Mouse (Mus musculus) limb, embryonic 14.5 days (tissue): ENCODE measurements around the gene Ghrhr. TPM values are rescaled to one million over a fixed set of nuclear protein-coding genes. Genes with fewer than 3 reads are reported as not detected.
A peak's percentile ranks its signal among the peaks of the same experiment; 100 is the strongest.

ENCODE experiments used
- ATAC-seq: fragments of 200-750 bp; cut with Nextera tagmentation; 2 replicates; pipeline ENCODE4 v1.8.0; 2017; ENCODE audit warnings: low read depth, moderate number of reproducible peaks, moderate TSS enrichment; ENCODE audit not compliant: low FRiP score
- DNase-seq: peaks from one replicate; pipeline ENCODE4 v3.0.0-alpha.2; 2015; ENCODE audit warnings: low spot score
- H3K27ac ChIP-seq: fragments of 300-500 bp; sonication (generic); replicated peaks from 2 replicates; pipeline ENCODE4 v1.5.1; 2014; ENCODE audit warnings: low read depth, mild to moderate bottlenecking, low read length, moderate library complexity, mixed read lengths
- H3K27me3 ChIP-seq: fragments of 300-500 bp; sonication (generic); 2 replicates; pipeline ENCODE4 v1.6.1; 2014; ENCODE audit warnings: low read length, mixed read lengths; ENCODE audit not compliant: control insufficient read depth, insufficient read depth
- H3K36me3 ChIP-seq: fragments of 300-500 bp; sonication (generic); 2 replicates; pipeline ENCODE4 v1.6.1; 2014; ENCODE audit warnings: mild to moderate bottlenecking, low read length, moderate library complexity, mixed read lengths; ENCODE audit not compliant: control insufficient read depth, insufficient read depth
- H3K4me1 ChIP-seq: fragments of 300-500 bp; sonication (generic); 2 replicates; pipeline ENCODE4 v1.6.1; 2014; ENCODE audit warnings: antibody characterized with exemption, low read length, mixed read lengths; ENCODE audit not compliant: control insufficient read depth, insufficient read depth
- H3K4me2 ChIP-seq: fragments of 300-500 bp; sonication (generic); replicated peaks from 2 replicates; pipeline ENCODE4 v1.6.1; 2014; ENCODE audit warnings: low read depth, mild to moderate bottlenecking, low read length, moderate library complexity; ENCODE audit not compliant: severe bottlenecking
- H3K4me3 ChIP-seq: fragments of 300-500 bp; sonication (generic); replicated peaks from 2 replicates; pipeline ENCODE4 v1.5.1; 2014; ENCODE audit warnings: low read length
- H3K9ac ChIP-seq: fragments of 300-500 bp; sonication (generic); 2 replicates; pipeline ENCODE4 v1.6.1; 2014; ENCODE audit warnings: mild to moderate bottlenecking, low read depth, low read length, moderate library complexity; ENCODE audit not compliant: severe bottlenecking
- H3K9me3 ChIP-seq: fragments of 300-500 bp; sonication (generic); 2 replicates; pipeline ENCODE4 v1.6.1; 2016; ENCODE audit warnings: low read length; ENCODE audit not compliant: control insufficient read depth
- POLR2A ChIP-seq: fragments of 200-500 bp; IDR thresholded peaks from 2 replicates; pipeline ENCODE4 v1.8.0; 2012; ENCODE audit warnings: inconsistent platforms, mild to moderate bottlenecking, moderate library complexity, borderline replicate concordance; ENCODE audit not compliant: insufficient read depth, insufficient read length; ENCODE audit errors: extremely low read depth
- WGBS: fragments of 180-500 bp; shearing (Covaris S2); extraction: QIAGEN DNeasy Blood & Tissue Kit; methylation state at CpG from one replicate; pipeline ENCODE4 v1.1.7; 2014; 5-methylcytosine and 5-hydroxymethylcytosine counted together
- polyA plus RNA-seq, 2 experiments: library from polyadenylated mRNA; depleted of rRNA in 1 of 2; stranded (reverse) in 1 of 2; unstranded in 1 of 2; fragments of >200 nt; fragmentation: Nextera tagmentation in 1 of 2; extraction: Ambion mirVana in 1 of 2; gene quantifications; 2 replicates each; pipeline versions ENCODE4 v1.2.1 to v1.2.3; 2012 to 2014

Gene Ghrhr
- polyA plus RNA-seq, 2 experiments: not detected

DNA sequence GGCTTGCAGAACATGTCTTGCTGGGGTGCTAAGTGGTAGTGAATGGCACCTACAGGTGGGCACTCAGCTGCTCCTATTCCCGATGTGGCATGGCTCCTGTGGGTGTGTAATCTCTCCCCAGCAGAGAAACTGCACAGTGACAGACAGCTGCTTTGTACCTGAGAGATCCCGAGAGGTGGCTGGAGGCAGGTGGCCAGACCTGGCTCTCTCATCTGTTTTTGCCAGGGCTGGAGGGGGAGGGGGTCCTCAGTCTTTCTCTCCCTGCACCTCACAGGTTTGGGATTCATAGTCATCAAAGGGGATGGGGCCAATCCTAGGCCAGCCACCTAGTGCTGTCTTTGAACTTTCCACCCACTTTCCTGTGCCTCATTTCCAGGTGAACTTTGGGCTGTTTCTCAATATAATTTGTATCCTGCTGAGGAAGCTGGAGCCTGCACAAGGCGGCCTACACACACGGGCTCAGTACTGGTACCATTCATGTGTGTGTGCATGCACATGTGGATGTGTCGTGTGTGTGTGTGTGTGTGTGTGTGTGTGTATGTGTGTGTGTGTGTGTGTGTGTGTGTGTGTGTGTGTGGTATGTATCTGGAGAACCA is 8.4 kb downstream of the Ghrhr start:
- no peaks in the 10 kb centered on the region for H3K9me3 ChIP-seq
- H3K4me1 ChIP-seq: no peaks in the 10 kb centered on the region
- no peak overlapping the region for H3K27ac ChIP-seq
- 65% methylated on average over 5 of the region's 5 CpGs for WGBS
- ATAC-seq: no peak
- H3K4me3 ChIP-seq: no peak overlapping the region
- no peak for TF ChIP-seq POLR2A
- H3K27me3 ChIP-seq: no peaks in the 10 kb centered on the region
- no peaks in the 10 kb centered on the region for H3K36me3 ChIP-seq
- H3K9ac ChIP-seq: no peak overlapping the region
- H3K4me2 ChIP-seq: no peak overlapping the region
- DNase-seq: no peak

DNA sequence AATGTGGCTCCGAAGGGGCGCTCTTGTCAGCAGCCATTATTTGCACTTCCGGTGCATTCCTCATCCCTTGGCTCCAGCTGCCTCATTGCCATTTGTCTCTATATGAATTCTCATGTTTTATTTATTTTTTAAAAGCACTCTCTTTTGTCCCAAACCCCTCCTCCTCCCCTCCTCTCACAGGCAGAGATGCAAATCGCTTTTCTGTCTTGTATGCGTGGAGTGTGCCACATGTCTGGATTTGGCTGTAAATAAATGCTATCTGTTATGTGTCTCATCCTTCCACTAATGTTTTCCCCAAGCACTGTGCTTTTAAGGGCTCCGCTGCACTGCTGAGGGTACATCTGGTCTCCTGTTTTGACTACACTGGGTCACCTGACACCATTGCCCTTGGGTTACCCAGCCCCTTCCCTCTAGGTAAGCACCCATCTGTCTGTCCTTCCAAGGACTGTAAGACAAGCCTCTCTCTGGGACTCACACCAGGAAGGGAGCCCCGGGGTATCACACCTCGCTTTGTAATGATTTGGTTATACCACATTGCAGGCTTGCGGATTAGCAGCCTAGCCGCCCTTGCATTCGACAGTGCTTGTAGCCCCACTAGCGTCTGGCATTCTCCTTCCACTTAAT is 12.6 kb downstream of the Ghrhr start:
- no peaks in the 10 kb centered on the region for H3K9me3 ChIP-seq
- H3K4me3 ChIP-seq: no peak overlapping the region
- H3K27ac ChIP-seq: no peak overlapping the region
- DNase-seq: no peak
- 35% methylated on average over 12 of the region's 12 CpGs for WGBS
- H3K36me3 ChIP-seq: no peaks in the 10 kb centered on the region
- H3K4me2 ChIP-seq: no peak overlapping the region
- no peak for ATAC-seq
- H3K27me3 ChIP-seq: no peaks in the 10 kb centered on the region
- H3K4me1 ChIP-seq: no peaks in the 10 kb centered on the region
- TF ChIP-seq POLR2A: no peak
- H3K9ac ChIP-seq: no peak overlapping the region

DNA sequence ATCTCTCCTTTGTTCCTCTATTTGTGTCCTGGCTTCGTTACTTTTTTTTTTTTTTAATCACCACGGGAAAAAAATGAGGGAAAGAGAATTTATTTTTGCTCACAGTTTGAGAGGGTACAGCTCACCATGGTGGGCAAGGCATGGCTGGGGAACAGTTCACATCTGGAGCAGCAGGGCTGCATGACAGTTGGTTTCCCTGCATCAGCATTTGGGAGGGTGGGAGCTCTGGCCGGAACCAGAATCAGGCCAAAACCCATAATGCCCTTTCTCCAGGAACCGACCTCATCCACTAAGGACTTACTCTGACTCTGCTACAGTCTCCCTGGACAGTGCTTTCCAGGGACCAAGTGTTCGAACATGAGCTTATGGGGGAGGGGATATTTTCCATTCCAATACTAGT is 13.2 kb downstream of the Ghrhr start:
- H3K9ac ChIP-seq: no peak overlapping the region
- H3K27ac ChIP-seq: no peak overlapping the region
- no peak for DNase-seq
- WGBS: 67% methylated on average over 5 of the region's 5 CpGs
- H3K36me3 ChIP-seq: no peaks in the 10 kb centered on the region
- no peak overlapping the region for H3K4me2 ChIP-seq
- ATAC-seq: no peak
- H3K27me3 ChIP-seq: no peaks in the 10 kb centered on the region
- H3K9me3 ChIP-seq: no peaks in the 10 kb centered on the region
- no peaks in the 10 kb centered on the region for H3K4me1 ChIP-seq
- no peak overlapping the region for H3K4me3 ChIP-seq
- TF ChIP-seq POLR2A: no peak

DNA sequence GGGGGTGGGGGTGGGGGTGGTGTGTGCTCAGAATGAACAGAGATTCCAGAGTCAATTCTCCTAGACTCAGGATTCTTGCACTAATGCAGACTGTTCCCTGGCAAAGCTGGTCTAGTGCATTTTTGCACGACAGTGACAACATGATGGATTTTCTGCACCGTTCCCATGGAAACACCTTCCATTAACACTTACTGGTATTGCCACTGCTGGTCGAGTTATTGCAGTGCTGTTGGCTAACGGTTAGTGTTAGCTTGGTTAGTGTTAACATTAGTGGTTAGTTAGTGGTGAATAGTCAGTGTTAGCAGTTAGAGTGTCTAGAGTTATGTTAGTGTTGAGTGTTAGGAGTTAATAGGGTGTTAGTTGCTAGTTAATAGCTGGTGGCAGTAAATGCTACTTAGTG is 15.7 kb downstream of the Ghrhr start:
- Histone ChIP-seq H3K27ac (no peak overlapping the region), H3K4me1 (peaks cover 4% of the 10 kb centered on the region; the same call in 1 of the 2 replicates), H3K36me3 (no peaks in the 10 kb centered on the region), H3K9ac (no peak overlapping the region), H3K27me3 (no peaks in the 10 kb centered on the region), H3K4me2 (no peak overlapping the region), H3K4me3 (no peak overlapping the region), H3K9me3 (no peaks in the 10 kb centered on the region)
- TF ChIP-seq POLR2A: no peak
- 17% methylated on average over 4 of the region's 4 CpGs for WGBS
- DNase-seq (no peak), ATAC-seq (no peak)

DNA sequence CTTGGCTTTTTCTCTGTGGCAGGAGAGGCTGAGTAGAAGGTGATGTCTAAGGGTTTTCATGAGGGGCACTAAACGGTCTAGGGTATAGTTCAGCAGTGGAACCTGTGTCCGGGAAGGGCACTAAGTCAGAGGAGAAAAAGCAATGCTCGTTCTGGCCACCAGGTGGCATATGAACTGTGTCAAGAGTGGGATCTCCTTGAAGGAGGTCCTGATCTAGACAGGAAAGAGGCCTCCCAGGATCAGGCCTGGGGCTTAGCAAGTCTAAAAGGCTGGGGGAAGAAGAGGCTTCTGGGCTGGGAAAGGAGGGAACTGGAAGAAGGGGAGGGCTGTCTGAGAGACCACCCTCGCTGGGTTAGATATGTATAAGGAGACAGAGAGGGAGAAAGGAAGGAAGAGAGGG is 16.4 kb downstream of the Ghrhr start:
- H3K4me2 ChIP-seq: no peak overlapping the region
- WGBS: 10% methylated on average over 4 of the region's 4 CpGs
- no peak overlapping the region for H3K4me3 ChIP-seq
- peak; percentile 62; the same call in 1 of the 2 replicates for ATAC-seq
- H3K9me3 ChIP-seq: no peaks in the 10 kb centered on the region
- TF ChIP-seq POLR2A: no peak
- no peaks in the 10 kb centered on the region for H3K36me3 ChIP-seq
- H3K27me3 ChIP-seq: no peaks in the 10 kb centered on the region
- H3K9ac ChIP-seq: no peak overlapping the region
- no peak overlapping the region for H3K27ac ChIP-seq
- peaks cover 6% of the 10 kb centered on the region; the same call in 1 of the 2 replicates for H3K4me1 ChIP-seq
- peak; percentile 85 for DNase-seq
